Mouse (Mus musculus) cerebellum, adult (tissue): ENCODE measurements around the gene Krtap5-5.
"Not testable (repeated sequence)": the region's sequence is repeated elsewhere in the genome, so short reads cannot be mapped to it uniquely, and the experiment has no call there.

Experiments
- ATAC-seq: cut with Nextera tagmentation; 2 replicates; pipeline ENCODE4 v1.9.2; 2017; ENCODE audit warnings: mild to moderate bottlenecking, moderate library complexity, mixed read lengths; ENCODE audit not compliant: insufficient number of reproducible peaks, low FRiP score, low TSS enrichment

The Krtap5-5 gene

DNA sequence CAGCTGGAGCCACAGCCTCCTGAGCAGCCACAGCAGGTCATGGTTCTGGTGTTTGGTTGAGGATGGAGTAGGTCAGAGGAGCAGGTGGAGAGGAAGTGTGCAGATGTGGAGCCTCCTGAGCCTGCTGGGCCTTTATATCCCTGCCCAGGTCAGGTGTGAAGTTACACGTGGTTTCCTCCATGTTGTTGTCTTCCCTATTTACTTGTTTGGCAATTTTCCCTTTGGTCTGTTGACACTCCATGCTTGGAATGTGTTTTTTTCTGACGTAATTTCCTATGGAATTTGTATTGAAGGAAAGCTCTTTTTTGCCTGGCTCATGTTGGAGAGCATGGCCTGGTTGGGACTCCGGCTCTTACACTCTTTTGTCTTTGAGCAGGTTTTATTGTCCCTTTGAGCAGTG lies at the start of gene Krtap5-5:
Krtap5-5 (minus strand) TSS at position 101 of the 400 bp plus-strand sequence.
- not testable (repeated sequence) for ATAC-seq

DNA sequence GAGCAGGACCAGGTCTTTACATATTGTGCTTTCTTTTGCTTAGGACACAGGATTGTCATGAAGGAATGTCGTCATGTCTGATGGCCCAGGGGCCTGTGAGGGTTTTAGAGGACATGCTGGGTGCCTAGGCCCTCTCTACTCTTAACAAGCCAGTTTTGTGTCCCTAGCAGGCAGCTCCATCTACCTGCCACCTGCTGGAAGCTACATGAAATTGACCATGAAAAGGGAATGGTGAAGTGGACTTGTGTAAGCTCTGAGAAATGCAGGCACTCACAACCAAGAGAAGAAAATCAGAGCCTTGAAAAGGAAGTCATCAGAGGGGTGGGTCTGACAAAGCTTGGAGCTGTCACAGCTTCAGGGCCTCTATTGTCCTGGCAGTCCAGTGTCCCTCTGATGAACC lies 49.5 kb upstream of the Krtap5-5 start:
- not testable (repeated sequence) for ATAC-seq

DNA sequence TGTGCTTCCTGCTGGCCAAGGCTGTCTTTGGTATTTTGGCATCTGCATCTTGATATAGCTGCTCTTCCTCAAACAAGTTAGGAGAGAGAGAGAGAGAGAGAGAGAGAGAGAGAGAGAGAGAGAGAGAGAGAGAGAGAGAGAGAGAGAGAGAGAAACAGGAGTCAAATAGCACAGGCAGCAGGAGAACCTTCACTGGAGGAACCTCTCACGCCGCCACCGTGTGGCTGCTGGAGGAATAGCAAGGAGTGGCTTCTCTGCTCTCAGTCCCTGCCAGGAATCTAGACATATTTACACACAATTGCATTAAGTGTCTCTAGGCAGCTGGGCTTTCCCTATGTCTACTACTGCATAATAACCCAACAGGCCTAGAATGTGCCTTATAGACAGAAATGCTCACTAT lies 48.4 kb upstream of the Krtap5-5 start:
- ATAC-seq = peak; percentile 58; the same call in 1 of the 2 replicates

DNA sequence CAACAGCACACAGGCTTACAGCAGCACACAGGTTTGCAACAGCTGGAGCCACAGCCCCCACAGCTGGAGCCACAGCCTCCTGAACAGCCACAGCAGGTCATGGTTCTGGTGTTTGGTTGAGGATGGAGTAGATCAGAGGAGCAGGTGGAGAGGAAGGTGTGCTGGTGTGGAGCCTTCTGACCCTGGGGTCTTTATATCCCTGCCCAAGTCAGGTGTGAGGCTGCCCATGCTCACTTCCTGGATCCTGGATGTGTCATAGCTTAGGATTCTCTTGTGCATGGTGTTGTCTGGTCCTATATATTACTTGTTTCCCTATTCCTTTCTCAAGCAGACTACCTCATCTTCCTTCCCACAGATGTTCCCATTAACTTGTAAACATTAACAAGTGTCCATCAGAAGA lies 44.5 kb upstream of the Krtap5-5 start, which contains the start of gene Gm4559:
Gm4559 (minus strand) TSS at position 101 of the 400 bp plus-strand sequence.
- not testable (repeated sequence) for ATAC-seq

GRCm38 (mm10) chr7:142258254-142258653 lies 28.5 kb upstream of the Krtap5-5 start, which contains the start of gene Gm2431:
TSS of gene Gm2431 (minus strand) at chr7:142258354.
- ATAC-seq = not testable (repeated sequence)

DNA sequence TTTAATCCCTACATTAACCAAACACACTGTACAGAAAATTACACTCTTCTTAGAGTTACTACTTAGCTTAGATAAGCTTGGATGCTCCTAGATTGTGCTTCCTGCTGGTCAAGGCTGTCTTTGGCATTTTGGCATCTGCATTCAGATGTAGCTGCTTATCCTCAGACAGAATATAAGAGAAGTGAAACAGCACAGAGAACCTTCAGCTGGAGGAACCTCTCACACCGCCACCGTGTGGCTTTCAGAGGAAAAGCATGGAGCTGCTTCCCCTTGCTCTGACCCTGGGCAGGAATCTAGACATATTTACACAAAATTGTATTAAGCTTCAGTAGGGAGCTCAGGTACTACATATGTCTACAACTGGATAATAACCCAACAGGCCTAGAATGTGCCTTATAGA lies 25.7 kb upstream of the Krtap5-5 start:
- ATAC-seq = peak; percentile 26; the same call in 1 of the 2 replicates

DNA sequence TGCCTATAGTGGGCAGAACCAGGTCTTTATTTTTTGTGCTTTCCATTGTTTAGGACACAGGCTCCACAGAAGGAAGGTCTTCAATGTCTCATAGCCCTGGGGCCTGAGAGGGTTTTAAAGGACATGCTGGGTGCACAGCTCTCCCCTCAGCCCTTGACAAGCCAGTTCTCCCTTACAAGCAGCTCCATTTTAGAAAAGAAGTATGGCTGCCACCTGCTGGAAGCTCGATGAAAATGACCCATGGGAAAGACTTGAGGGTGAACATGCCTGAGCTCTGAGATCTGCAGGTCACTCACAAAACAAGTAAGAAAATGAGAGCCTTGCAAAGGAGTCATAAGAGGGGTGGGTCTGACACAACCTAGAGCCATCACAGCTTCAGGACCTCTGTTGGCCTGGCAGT lies 20.1 kb upstream of the Krtap5-5 start:
- no peak for ATAC-seq

- ATAC-seq = no peak
These were observed 11.2 kb upstream of the Krtap5-5 start, which contains the start of gene Gm40460 for GRCm38 (mm10) chr7:142240978-142241377. TSS of gene Gm40460 (minus strand) at chr7:142241078.

GRCm38 (mm10) chr7:142231540-142231939 lies 1.8 kb upstream of the Krtap5-5 start:
- no peak for ATAC-seq

DNA sequence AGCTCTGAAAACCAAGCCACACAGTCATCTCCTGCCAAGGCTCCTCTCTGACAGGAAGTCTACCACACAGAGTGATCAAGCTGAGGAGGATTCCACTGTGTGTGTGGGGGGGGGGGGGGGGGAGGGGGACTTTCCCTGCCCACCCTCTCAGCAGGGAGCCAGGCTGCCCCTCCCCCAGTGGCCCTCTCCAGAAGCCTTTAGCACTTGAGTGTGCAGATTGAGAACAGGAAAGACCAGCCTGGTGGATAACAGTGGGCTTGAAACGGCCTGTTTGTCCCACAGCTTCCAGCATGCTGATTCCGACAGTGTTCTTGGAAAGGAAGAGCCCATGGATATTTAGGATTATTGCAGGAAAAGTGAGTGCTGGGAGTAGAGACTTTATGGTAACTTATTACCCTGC lies 5.3 kb downstream of the Krtap5-5 start:
- no peak for ATAC-seq

DNA sequence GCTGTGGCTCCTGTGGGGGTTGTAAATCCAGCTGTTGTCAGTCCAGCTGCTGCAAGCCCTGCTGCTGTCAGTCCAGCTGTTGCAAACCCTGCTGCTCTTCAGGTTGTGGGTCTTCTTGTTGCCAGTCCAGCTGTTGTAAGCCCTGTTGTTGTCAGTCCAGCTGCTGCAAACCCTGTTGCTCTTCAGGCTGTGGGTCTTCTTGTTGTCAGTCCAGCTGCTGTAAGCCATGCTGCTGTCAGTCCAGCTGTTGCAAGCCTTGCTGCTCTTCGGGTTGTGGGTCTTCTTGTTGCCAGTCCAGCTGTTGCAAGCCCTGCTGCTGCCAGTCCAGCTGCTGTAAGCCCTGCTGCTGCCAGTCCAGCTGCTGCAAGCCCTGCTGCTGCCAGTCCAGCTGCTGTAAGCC lies 17.6 kb downstream of the Krtap5-5 start:
- not testable (repeated sequence) for ATAC-seq

DNA sequence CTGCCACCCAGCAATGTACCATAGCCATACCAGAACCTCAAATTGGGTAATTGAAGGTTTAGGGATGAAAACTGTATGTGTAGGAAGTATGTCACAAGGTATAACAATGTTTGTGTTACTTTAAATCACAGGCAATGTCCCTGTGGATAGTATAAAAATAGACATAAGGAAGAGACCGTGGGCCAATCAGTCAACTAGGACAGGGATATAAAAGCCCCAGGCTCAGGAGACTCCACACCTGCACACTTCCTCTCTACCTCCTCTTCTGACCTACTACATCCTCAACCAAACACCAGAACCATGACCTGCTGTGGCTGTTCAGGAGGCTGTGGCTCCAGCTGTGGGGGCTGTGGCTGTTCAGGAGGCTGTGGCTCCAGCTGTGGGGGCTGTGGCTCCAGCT lies 18.2 kb downstream of the Krtap5-5 start, which contains the start of gene Gm7579:
Gm7579 (plus strand) TSS at position 301 of the 400 bp plus-strand sequence.
- no peak for ATAC-seq

- ATAC-seq = not testable (repeated sequence)
These were observed 22.9 kb downstream of the Krtap5-5 start for GRCm38 (mm10) chr7:142206891-142207290.

DNA sequence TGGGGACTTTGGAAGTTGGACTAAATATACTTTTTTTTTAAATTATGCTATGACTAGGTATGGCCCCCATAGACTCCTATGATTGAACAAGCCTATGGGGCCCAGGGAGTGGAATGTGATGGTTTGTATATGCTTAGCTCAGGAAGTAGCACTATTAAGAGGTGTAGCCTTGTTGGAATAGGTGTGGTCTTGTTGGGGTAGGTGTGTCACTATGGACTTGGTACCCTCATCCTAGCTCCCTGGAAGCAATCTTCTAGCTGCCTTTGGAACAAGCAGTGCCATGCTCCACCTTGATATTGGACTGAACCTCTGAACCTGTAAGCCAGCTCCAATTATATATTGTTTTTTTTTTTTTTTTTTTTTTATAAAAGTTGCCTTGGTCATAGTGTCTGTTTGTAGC lies 24.3 kb downstream of the Krtap5-5 start:
- ATAC-seq = no peak

GRCm38 (mm10) chr7:142201064-142201463 lies 28.7 kb downstream of the Krtap5-5 start, which contains the start of gene Krtap5-3:
TSS of gene Krtap5-3 (plus strand) at chr7:142201364.
- ATAC-seq = no peak

DNA sequence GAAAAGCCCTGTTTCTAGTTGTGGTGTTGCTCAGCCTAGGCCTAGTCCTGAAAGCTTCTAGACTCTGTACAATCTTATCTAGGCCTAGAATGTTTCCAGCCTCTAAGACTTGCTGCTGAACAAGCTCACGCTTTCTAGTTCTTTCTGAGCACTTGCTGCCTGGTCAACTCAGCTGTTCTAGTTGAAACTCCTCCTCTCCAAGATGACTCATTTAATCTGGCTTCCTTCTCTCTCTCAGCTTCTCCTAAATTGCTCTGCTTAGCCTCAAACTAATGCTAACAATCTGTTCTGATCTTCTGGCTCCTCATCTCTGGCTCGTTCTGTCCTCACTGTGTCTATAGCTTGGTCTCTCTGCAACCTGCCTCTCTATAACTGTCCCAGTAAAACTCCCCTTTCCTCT lies 31.0 kb downstream of the Krtap5-5 start:
- ATAC-seq = no peak

DNA sequence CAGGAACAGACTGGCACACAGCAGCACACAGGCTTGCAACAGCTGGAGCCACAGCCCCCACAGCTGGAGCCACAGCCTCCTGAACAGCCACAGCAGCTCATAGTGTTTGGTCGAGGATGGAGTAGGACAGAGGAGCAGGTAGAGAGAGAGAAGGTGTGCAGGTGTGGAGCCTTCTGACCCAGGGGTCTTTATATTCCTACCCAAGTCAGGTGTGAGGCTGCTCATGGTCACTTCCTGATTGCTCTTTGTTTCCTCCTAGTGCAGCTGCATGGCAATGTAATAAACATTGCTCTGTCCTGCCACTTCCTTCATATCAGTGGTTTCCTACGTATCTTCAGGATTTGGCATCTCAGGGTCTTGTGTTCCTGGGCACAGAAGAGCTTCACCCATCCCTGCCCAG lies 39.5 kb downstream of the Krtap5-5 start, which contains the start of gene Gm10153:
Gm10153 (minus strand) TSS at position 101 of the 400 bp plus-strand sequence.
- no peak for ATAC-seq

GRCm38 (mm10) chr7:142188156-142188555 lies 41.6 kb downstream of the Krtap5-5 start:
- no peak for ATAC-seq

- no peak for ATAC-seq
These were observed 48.8 kb downstream of the Krtap5-5 start for GRCm38 (mm10) chr7:142181021-142181420.
